Mouse (Mus musculus): ENCODE results near the gene Epb41l3. TPM values are rescaled to one million over a fixed set of nuclear protein-coding genes. Genes with fewer than 3 reads are reported as not detected.

Gene Epb41l3
- polyA plus RNA-seq, 1 experiment from 2014 or later: 142 TPM

- 0 out of 2 replicates have a peak, but pooled peaks have one; percentile 18 for ATAC-seq
These were observed 163.4 kb downstream of the Epb41l3 start for GRCm38 (mm10) chr17:69238810-69239373.

GRCm38 (mm10) chr17:69239423-69239822, 163.9 kb downstream of the Epb41l3 start:
- ATAC-seq: no peak
- 78% methylated on average over 6 of the region's 6 CpGs for WGBS
- Histone ChIP-seq H3K4me3 (ENCODE audit: low read length) (no peak overlapping the region), H3K9ac (ENCODE audit: low read depth, low read length) (no peak overlapping the region), H3K9me3 (ENCODE audit: control insufficient read depth, low read length) (no peaks in the 10 kb centered on the region), H3K4me1 (ENCODE audit: control insufficient read depth, insufficient read depth, low read length) (no peaks in the 10 kb centered on the region), H3K4me2 (ENCODE audit: low read depth, low read length) (no peak overlapping the region), H3K27me3 (replicated peaks; ENCODE audit: control insufficient read depth, insufficient read depth, low read length) (no peaks in the 10 kb centered on the region), H3K36me3 (ENCODE audit: control insufficient read depth, insufficient read depth, low read length) (no peaks in the 10 kb centered on the region), H3K27ac (ENCODE audit: low read length) (no peak overlapping the region)

More at GRCm38 (mm10) chr17:69238810-69239373, 163.4 kb downstream of the Epb41l3 start:
- no peaks in the 10 kb centered on the region for H3K27me3 ChIP-seq (replicated peaks; ENCODE audit: control insufficient read depth, insufficient read depth, low read length)
- H3K36me3 ChIP-seq (ENCODE audit: control insufficient read depth, insufficient read depth, low read length): no peaks in the 10 kb centered on the region
- H3K4me2 ChIP-seq (ENCODE audit: low read depth, low read length): no peak overlapping the region
- no peaks in the 10 kb centered on the region for H3K9me3 ChIP-seq (ENCODE audit: control insufficient read depth, low read length)
- no peak overlapping the region for H3K4me3 ChIP-seq (ENCODE audit: low read length)
- H3K27ac ChIP-seq (ENCODE audit: low read length): no peak overlapping the region
- H3K9ac ChIP-seq (ENCODE audit: low read depth, low read length): no peak overlapping the region
- 90% methylated on average over 4 of the region's 4 CpGs for WGBS
- no peaks in the 10 kb centered on the region for H3K4me1 ChIP-seq (ENCODE audit: control insufficient read depth, insufficient read depth, low read length)

- no peaks in the 10 kb centered on the region for H3K4me1 ChIP-seq (ENCODE audit: control insufficient read depth, insufficient read depth, low read length)
- no peak overlapping the region for H3K9ac ChIP-seq (ENCODE audit: low read depth, low read length)
- 50% methylated on average over 9 of the region's 9 CpGs for WGBS
- no peaks in the 10 kb centered on the region for H3K36me3 ChIP-seq (ENCODE audit: control insufficient read depth, insufficient read depth, low read length)
- H3K4me3 ChIP-seq (ENCODE audit: low read length): no peak overlapping the region
- ATAC-seq: no peak
- H3K27ac ChIP-seq (ENCODE audit: low read length): no peak overlapping the region
- no peak overlapping the region for H3K4me2 ChIP-seq (ENCODE audit: low read depth, low read length)
- no peaks in the 10 kb centered on the region for H3K27me3 ChIP-seq (replicated peaks; ENCODE audit: control insufficient read depth, insufficient read depth, low read length)
- no peaks in the 10 kb centered on the region for H3K9me3 ChIP-seq (ENCODE audit: control insufficient read depth, low read length)
These were observed 180.4 kb downstream of the Epb41l3 start for GRCm38 (mm10) chr17:69255834-69256233.

- Histone ChIP-seq H3K4me3 (ENCODE audit: low read length) (no peak overlapping the region), H3K9me3 (ENCODE audit: control insufficient read depth, low read length) (no peaks in the 10 kb centered on the region), H3K27ac (ENCODE audit: low read length) (no peak overlapping the region), H3K36me3 (ENCODE audit: control insufficient read depth, insufficient read depth, low read length) (no peaks in the 10 kb centered on the region), H3K4me2 (ENCODE audit: low read depth, low read length) (no peak overlapping the region), H3K27me3 (replicated peaks; ENCODE audit: control insufficient read depth, insufficient read depth, low read length) (no peaks in the 10 kb centered on the region), H3K4me1 (ENCODE audit: control insufficient read depth, insufficient read depth, low read length) (no peaks in the 10 kb centered on the region), H3K9ac (ENCODE audit: low read depth, low read length) (no peak overlapping the region)
- ATAC-seq: peak; percentile 44; the same call in 1 of the 2 replicates
- 36% methylated on average over 9 of the region's 9 CpGs for WGBS
These were observed 181.0 kb downstream of the Epb41l3 start for GRCm38 (mm10) chr17:69256441-69256840.

- Histone ChIP-seq H3K4me1 (ENCODE audit: control insufficient read depth, insufficient read depth, low read length) (no peaks in the 10 kb centered on the region), H3K9me3 (ENCODE audit: control insufficient read depth, low read length) (no peaks in the 10 kb centered on the region), H3K9ac (ENCODE audit: low read depth, low read length) (no peak overlapping the region), H3K4me2 (ENCODE audit: low read depth, low read length) (no peak overlapping the region), H3K27me3 (replicated peaks; ENCODE audit: control insufficient read depth, insufficient read depth, low read length) (no peaks in the 10 kb centered on the region), H3K27ac (ENCODE audit: low read length) (no peak overlapping the region), H3K36me3 (ENCODE audit: control insufficient read depth, insufficient read depth, low read length) (no peaks in the 10 kb centered on the region), H3K4me3 (ENCODE audit: low read length) (no peak overlapping the region)
- WGBS: 71% methylated on average over 15 of the region's 15 CpGs
- ATAC-seq: no peak
These were observed 188.5 kb downstream of the Epb41l3 start for GRCm38 (mm10) chr17:69263810-69264565.

GRCm38 (mm10) chr17:69265171-69265570, 189.7 kb downstream of the Epb41l3 start:
- H3K9me3 ChIP-seq (ENCODE audit: control insufficient read depth, low read length): no peaks in the 10 kb centered on the region
- no peaks in the 10 kb centered on the region for H3K36me3 ChIP-seq (ENCODE audit: control insufficient read depth, insufficient read depth, low read length)
- H3K9ac ChIP-seq (ENCODE audit: low read depth, low read length): no peak overlapping the region
- H3K27me3 ChIP-seq (replicated peaks; ENCODE audit: control insufficient read depth, insufficient read depth, low read length): no peaks in the 10 kb centered on the region
- WGBS: 57% methylated on average over 4 of the region's 4 CpGs
- H3K27ac ChIP-seq (ENCODE audit: low read length): no peak overlapping the region
- no peak overlapping the region for H3K4me3 ChIP-seq (ENCODE audit: low read length)
- ATAC-seq: no peak
- no peaks in the 10 kb centered on the region for H3K4me1 ChIP-seq (ENCODE audit: control insufficient read depth, insufficient read depth, low read length)
- H3K4me2 ChIP-seq (ENCODE audit: low read depth, low read length): no peak overlapping the region

- H3K4me1 ChIP-seq (ENCODE audit: control insufficient read depth, insufficient read depth, low read length): no peaks in the 10 kb centered on the region
These were observed 190.4 kb downstream of the Epb41l3 start for GRCm38 (mm10) chr17:69265759-69266463.

GRCm38 (mm10) chr17:69266936-69267335, 191.5 kb downstream of the Epb41l3 start:
- no peaks in the 10 kb centered on the region for H3K4me1 ChIP-seq (ENCODE audit: control insufficient read depth, insufficient read depth, low read length)
- 77% methylated on average over 5 of the region's 5 CpGs for WGBS
- peaks cover 5% of the 10 kb centered on the region; the same call in 1 of the 2 replicates for H3K36me3 ChIP-seq (ENCODE audit: control insufficient read depth, insufficient read depth, low read length)
- no peak overlapping the region for H3K9ac ChIP-seq (ENCODE audit: low read depth, low read length)
- H3K27ac ChIP-seq (ENCODE audit: low read length): no peak overlapping the region
- no peaks in the 10 kb centered on the region for H3K9me3 ChIP-seq (ENCODE audit: control insufficient read depth, low read length)
- ATAC-seq: no peak
- H3K27me3 ChIP-seq (replicated peaks; ENCODE audit: control insufficient read depth, insufficient read depth, low read length): no peaks in the 10 kb centered on the region
- no peak overlapping the region for H3K4me3 ChIP-seq (ENCODE audit: low read length)
- no peak overlapping the region for H3K4me2 ChIP-seq (ENCODE audit: low read depth, low read length)

More at GRCm38 (mm10) chr17:69265759-69266463, 190.4 kb downstream of the Epb41l3 start:
- ATAC-seq: no peak
- Histone ChIP-seq H3K4me2 (ENCODE audit: low read depth, low read length) (no peak overlapping the region), H3K27me3 (replicated peaks; ENCODE audit: control insufficient read depth, insufficient read depth, low read length) (no peaks in the 10 kb centered on the region), H3K4me3 (ENCODE audit: low read length) (no peak overlapping the region), H3K27ac (ENCODE audit: low read length) (no peak overlapping the region), H3K9me3 (ENCODE audit: control insufficient read depth, low read length) (no peaks in the 10 kb centered on the region), H3K36me3 (ENCODE audit: control insufficient read depth, insufficient read depth, low read length) (peaks cover 5% of the 10 kb centered on the region; the same call in 1 of the 2 replicates), H3K9ac (ENCODE audit: low read depth, low read length) (no peak overlapping the region)
- 49% methylated on average over 17 of the region's 17 CpGs for WGBS

- no peaks in the 10 kb centered on the region for H3K4me1 ChIP-seq (ENCODE audit: control insufficient read depth, insufficient read depth, low read length)
- WGBS: 55% methylated on average over 6 of the region's 6 CpGs
- no peaks in the 10 kb centered on the region for H3K9me3 ChIP-seq (ENCODE audit: control insufficient read depth, low read length)
- H3K27ac ChIP-seq (ENCODE audit: low read length): no peak overlapping the region
- H3K36me3 ChIP-seq (ENCODE audit: control insufficient read depth, insufficient read depth, low read length): peaks cover 5% of the 10 kb centered on the region; the same call in 1 of the 2 replicates
- H3K9ac ChIP-seq (ENCODE audit: low read depth, low read length): no peak overlapping the region
- H3K27me3 ChIP-seq (replicated peaks; ENCODE audit: control insufficient read depth, insufficient read depth, low read length): no peaks in the 10 kb centered on the region
- no peak for ATAC-seq
- H3K4me3 ChIP-seq (ENCODE audit: low read length): no peak overlapping the region
- no peak overlapping the region for H3K4me2 ChIP-seq (ENCODE audit: low read depth, low read length)
These were observed 192.0 kb downstream of the Epb41l3 start for GRCm38 (mm10) chr17:69267526-69267925.
